Mouse (Mus musculus) adrenal gland, postnatal 25 days (tissue): Measurements from ENCODE around the gene Adam1a. TPM values are rescaled to one million over a fixed set of nuclear protein-coding genes. Genes with fewer than 3 reads are reported as not detected.

ENCODE experiments used
- DNase-seq: peaks from one replicate; pipeline ENCODE4 v3.0.0; 2021; ENCODE audit warnings: mixed read lengths
- total RNA-seq: library from RNA; stranded (reverse); gene quantifications from 2 replicates; pipeline ENCODE4 v1.2.3, GENCODE M21; 2021

Gene Adam1a
- total RNA-seq, 1 experiment from 2014 or later = 7.9 TPM

DNA sequence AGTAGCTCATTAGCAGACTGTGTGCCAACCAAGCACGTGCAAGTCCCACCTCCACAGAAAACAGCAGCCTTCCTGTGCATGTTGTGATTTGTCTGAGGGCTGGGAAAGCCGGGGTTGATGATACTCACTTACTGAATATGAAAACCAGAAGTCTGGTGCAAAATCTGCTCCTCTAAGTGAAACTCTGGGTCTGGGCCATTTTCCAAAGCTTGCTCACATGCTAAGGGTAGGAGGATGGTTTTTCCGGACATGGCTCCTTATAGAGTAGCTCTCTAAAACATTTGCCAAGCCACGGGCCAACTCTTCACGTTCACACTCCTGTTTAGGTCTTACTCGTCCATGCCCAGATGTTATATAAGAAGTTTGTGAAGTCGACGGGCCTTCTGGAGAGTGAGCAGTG is 52.0 kb downstream of the Adam1a start:
- no peak for DNase-seq

DNA sequence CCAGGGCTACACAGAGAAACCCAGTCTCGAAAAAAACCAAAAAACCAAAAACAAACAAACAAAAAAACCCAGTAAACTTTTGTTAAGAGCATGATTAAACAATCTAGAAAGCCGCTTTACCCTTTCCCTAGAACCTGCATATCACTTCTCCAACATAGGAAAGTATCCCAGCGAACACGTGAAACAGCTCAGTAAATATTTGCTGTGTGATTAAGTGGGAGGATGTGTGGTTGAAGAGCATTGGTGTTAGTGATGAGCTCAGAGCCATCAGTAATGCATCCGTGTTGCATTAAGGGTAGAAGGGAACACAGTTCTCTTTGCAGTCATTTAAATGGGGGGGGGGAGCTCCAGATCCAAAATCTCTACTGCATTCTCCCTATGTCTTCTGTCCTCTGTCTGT is 60.5 kb downstream of the Adam1a start:
- DNase-seq = no peak

- DNase-seq = no peak
These were observed 67.6 kb downstream of the Adam1a start for GRCm38 (mm10) chr5:121477680-121478079.

DNA sequence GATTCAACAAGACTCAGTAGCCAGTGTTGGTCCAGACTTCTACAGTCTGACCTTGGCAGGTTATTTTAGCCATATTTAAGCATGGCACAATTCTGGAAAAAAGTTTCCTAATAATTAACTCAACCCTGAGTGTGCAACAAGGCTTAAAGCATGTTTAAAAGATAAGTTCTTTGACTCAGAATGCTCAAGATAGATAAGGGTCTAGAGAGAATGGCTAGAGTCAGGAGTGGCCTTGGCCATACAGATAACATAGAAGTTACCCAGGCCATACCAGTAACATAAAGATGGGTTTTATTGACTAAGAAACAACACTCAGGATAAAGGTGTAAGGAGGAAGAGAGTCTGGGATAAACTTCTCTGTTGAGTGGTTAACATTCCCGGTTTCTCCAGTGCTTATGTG is 69.2 kb downstream of the Adam1a start:
- DNase-seq = no peak

- no peak for DNase-seq
These were observed 70.7 kb downstream of the Adam1a start for GRCm38 (mm10) chr5:121474610-121475009.

DNA sequence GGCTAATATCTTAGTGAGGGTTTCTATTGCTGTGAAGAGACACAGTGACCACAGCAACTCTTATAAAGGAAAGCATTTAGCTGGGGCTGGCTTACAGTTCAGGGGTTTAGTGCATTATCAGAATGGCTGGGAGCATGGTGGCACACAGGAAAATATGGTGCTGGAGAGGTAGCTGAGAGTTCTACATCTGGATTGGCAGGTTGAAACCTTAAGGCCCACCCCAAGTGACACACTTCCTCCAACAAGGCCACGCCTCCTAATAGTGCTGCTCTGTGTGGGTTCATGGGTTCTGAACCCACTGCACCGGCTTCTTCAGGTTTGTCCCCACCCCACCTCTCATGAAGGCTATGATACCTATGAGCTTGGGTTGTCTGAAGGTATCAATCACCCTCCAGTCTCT is 72.9 kb downstream of the Adam1a start:
- DNase-seq = no peak

GRCm38 (mm10) chr5:121469566-121469965 is 75.7 kb downstream of the Adam1a start:
- no peak for DNase-seq

Other genes with a start within 250 kb of the Adam1a start
- 28.1 and 50.7 TPM in 2 replicates for gene Trafd1, start 159.8 kb downstream of the Adam1a start, total RNA-seq
- 35.2 and 38.6 TPM in 2 replicates for gene Naa25, start 147.5 kb downstream of the Adam1a start, total RNA-seq
- gene Tmem116, start 93.6 kb downstream of the Adam1a start, total RNA-seq = 5.5 and 8.1 TPM in 2 replicates
- gene Erp29, start 93.0 kb downstream of the Adam1a start, total RNA-seq = 96.8 and 103 TPM in 2 replicates
- gene Adam1b, start 42.0 kb downstream of the Adam1a start, total RNA-seq = not detected in 2 replicates
- not detected in 2 replicates for gene Gm42878, start within 50 bp of the Adam1a start, total RNA-seq
- gene Mapkapk5, start 423 bp upstream of the Adam1a start, total RNA-seq = 72.2 and 105 TPM in 2 replicates
- gene Aldh2, start 48.3 kb upstream of the Adam1a start, total RNA-seq = 1,568 and 1,679 TPM in 2 replicates
- 19.8 and 26.7 TPM in 2 replicates for gene Acad12, start 73.5 kb upstream of the Adam1a start, total RNA-seq
- 21.8 and 26.2 TPM in 2 replicates for gene Acad10, start 115.0 kb upstream of the Adam1a start, total RNA-seq
- 55.1 and 64.3 TPM in 2 replicates for gene Brap, start 115.1 kb upstream of the Adam1a start, total RNA-seq
- 172 and 216 TPM in 2 replicates for gene Atxn2, start 165.9 kb upstream of the Adam1a start, total RNA-seq